Mouse (Mus musculus) olfactory bulb, adult 2 months (tissue): ENCODE measurements at regions not wholly inside any gene's neighbourhood (a gene's known extent, or its start where the extent isn't known, plus 50 kb on each side); places are given as distances from the start of the nearest gene placed in this dataset.

ENCODE experiments used
- H3K27ac ChIP-seq: fragments of 200-500 bp; 2 replicates; pipeline ENCODE4 v1.5.1; 2012; ENCODE audit warnings: low read depth, low read length; ENCODE audit not compliant: insufficient read depth
- H3K4me1 ChIP-seq: fragments of 200-500 bp; 2 replicates; pipeline ENCODE4 v1.6.1; 2012; ENCODE audit warnings: low read length; ENCODE audit not compliant: control insufficient read depth, insufficient read depth
- H3K4me3 ChIP-seq: fragments of 200-500 bp; 2 replicates; pipeline ENCODE4 v1.5.1; 2012; ENCODE audit warnings: mild to moderate bottlenecking, low read depth, low read length, moderate library complexity; ENCODE audit not compliant: insufficient read depth
- CTCF ChIP-seq: fragments of 200-500 bp; IDR thresholded peaks from 2 replicates; pipeline ENCODE4 v1.5.1; 2012; ENCODE audit warnings: low read depth, mild to moderate bottlenecking, low read length, moderate library complexity; ENCODE audit not compliant: insufficient read depth
- POLR2A ChIP-seq: fragments of 200-500 bp; IDR thresholded peaks from 2 replicates; pipeline ENCODE4 v1.6.1; 2012; ENCODE audit warnings: mild to moderate bottlenecking, low read depth, low read length, moderate library complexity; ENCODE audit not compliant: insufficient read depth
- WGBS: fragments of 180-500 bp; shearing (Covaris S2); methylation state at CpG from one replicate; pipeline ENCODE4 v1.1.7; 2018; 5-methylcytosine and 5-hydroxymethylcytosine counted together

DNA sequence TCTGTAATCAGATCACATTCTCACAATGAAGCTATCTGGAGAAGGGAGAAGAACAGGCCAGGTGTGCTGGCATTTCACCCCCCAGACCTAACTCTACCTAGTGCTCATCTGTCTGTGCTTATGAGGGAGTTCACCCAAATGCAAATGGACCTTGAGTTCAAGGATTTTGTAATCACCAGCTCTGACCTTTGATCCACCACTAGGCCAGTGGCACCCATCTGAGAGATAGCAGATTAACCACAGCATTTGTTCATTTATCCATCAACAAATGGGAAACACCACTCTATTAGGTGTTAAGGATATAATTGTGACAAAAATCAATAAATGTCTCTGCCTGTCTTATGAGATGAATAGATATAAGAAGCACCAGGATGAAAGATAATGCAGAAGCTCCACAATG is 255.7 kb upstream of the Plxna2 start:
- TF ChIP-seq CTCF (no peak), POLR2A (no peak)
- no peak overlapping the region for H3K4me3 ChIP-seq
- no peaks in the 10 kb centered on the region for H3K4me1 ChIP-seq
- H3K27ac ChIP-seq = no peak overlapping the region

DNA sequence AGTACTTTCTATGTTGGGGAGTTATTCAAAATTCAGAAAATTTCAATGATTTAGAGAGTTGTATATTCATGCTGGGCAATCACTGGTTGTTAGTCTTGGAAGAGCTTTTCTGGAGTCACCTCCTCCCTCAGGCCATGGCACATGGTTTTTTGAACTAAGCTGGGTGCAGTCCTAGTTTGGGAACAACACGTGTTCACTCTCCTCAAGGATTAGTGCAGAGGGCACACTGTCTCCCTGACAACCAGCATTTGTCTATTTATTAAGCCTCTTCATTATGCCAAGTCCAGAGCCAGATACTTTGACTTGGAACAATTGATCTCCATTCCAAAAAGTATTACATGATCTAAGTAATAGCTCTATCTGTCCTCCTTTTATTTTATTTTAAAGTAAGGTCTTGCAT is 256.7 kb upstream of the Plxna2 start:
- H3K4me3 ChIP-seq = no peak overlapping the region
- no peak overlapping the region for H3K27ac ChIP-seq
- 57% methylated on average over 1 of the region's 1 CpGs for WGBS
- no peaks in the 10 kb centered on the region for H3K4me1 ChIP-seq
- no peak for TF ChIP-seq POLR2A
- TF ChIP-seq CTCF = no peak

DNA sequence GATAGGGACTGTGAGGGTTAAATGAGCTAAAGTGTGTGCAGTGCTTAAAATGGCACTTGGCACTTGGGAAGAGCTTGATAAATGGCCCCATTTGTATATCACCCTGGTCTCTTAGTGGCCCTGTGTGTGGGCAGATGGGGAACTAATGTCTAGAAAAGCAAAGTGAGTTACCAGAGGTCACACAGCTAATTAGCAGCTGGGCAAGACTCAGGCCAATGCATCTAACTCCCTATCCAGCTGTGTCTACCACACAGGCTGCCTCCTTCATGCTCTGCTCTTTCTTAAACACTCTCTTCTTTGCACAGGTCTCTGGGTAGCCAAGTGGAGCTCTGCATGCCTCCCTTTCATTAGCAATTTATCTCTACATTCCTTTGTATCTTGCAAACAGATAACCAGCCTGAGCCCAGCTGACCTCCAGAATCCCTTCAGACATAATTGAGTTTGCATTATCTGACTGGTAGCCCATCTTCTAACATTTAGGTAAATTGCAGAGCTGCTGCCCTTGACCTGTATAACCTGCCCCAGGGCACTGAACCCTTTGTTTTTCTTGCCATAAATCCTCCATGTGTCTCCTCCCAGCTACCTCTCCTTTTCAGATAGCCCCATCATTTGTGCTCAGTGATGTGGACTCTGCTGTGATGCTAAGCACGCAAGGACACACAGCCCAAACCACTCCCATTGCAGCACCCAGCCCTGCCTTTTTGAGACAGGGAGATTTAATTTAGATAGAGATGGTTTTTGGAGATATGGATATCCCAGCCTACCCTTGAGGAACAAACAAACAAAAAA is 263.5 kb upstream of the Plxna2 start:
- Histone ChIP-seq H3K4me1 (no peaks in the 10 kb centered on the region), H3K4me3 (no peak overlapping the region)

DNA sequence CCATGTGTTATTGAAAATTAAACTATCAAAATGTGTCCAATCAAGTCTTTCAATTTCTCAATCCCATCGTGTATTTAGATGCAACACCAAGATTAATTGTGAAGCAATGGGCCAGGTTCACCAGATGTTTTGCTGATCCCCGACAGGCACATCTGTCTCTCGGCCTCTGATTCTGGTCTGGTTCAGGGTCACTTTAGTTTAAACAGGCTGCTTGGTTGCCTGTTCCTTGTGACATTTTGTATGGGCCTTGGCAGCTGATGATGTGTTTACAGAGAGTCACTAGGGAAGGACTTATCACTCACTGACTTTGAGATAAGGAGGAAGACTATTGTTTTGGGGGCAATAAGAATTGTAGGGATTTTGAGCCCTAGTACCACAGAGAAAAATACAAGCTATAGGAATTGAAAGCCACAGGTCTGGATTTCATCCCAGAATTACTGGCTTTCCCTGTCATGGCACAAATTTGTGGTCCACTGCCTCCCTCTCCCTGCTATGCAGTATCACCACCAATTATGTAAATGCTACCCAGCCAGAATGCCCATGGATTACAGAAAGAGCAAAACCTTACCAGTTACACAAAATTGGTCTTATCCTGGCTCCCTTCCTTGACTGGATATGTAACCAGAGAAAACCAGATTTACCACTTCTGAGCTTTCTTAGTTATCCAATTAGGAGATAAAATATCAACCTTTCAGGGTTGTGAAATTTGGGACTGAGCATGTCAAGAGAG is 272.5 kb upstream of the Plxna2 start:
- 90% methylated on average over 3 of the region's 3 CpGs for WGBS
- Histone ChIP-seq H3K4me1 (no peaks in the 10 kb centered on the region), H3K4me3 (no peak overlapping the region), H3K27ac (no peak overlapping the region)
- TF ChIP-seq POLR2A (no peak), CTCF (no peak)

More for the DNA sequence above, 263.5 kb upstream of the Plxna2 start:
- TF ChIP-seq CTCF (no peak), POLR2A (no peak)
- WGBS = 100% methylated on average over 1 of the region's 1 CpGs
- H3K27ac ChIP-seq = no peak overlapping the region

DNA sequence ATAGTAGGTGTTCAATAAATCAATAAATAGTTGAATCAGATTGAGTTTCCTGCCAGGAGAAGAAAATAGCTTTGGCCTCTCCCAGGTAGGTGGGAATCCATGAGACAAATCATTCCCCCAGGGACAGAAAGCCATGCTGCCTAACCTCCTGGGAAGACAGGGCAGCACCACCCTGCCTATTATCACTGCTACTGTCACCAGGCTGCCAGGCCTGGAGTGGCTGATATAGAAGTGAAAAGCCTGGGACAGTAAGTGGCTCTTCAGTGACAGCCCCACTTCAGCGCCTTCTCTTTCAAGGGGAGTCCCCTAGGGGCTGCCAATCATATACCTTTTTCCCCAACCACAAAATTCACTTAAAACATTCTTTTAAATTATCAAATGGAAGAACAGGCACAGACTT is 275.4 kb upstream of the Plxna2 start:
- WGBS = 100% methylated on average over 1 of the region's 1 CpGs
- Histone ChIP-seq H3K4me1 (no peaks in the 10 kb centered on the region), H3K27ac (no peak overlapping the region), H3K4me3 (no peak overlapping the region)
- TF ChIP-seq POLR2A (no peak), CTCF (no peak)

DNA sequence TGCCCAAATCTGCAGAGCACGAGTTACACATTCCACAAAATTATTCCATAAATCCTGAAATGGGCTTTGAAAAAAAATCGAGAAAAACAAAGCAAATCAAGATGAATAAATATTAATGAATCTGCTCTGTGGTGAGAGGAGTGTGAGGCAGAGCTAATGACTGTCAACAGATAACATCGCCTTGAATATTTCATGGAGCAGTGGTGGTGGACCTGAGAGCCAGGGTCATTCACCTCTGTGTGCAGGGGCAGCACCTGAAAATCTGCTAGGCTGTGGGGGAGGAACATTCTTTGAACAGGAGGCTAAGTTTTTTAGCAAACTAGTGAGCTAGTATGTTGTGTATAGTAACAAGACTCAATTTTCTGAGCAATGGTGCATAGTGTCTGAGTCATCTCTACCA is 276.3 kb upstream of the Plxna2 start:
- Histone ChIP-seq H3K27ac (no peak overlapping the region), H3K4me1 (no peaks in the 10 kb centered on the region), H3K4me3 (no peak overlapping the region)
- no peak for TF ChIP-seq CTCF
- no peak for TF ChIP-seq POLR2A
- 63% methylated on average over 3 of the region's 3 CpGs for WGBS

DNA sequence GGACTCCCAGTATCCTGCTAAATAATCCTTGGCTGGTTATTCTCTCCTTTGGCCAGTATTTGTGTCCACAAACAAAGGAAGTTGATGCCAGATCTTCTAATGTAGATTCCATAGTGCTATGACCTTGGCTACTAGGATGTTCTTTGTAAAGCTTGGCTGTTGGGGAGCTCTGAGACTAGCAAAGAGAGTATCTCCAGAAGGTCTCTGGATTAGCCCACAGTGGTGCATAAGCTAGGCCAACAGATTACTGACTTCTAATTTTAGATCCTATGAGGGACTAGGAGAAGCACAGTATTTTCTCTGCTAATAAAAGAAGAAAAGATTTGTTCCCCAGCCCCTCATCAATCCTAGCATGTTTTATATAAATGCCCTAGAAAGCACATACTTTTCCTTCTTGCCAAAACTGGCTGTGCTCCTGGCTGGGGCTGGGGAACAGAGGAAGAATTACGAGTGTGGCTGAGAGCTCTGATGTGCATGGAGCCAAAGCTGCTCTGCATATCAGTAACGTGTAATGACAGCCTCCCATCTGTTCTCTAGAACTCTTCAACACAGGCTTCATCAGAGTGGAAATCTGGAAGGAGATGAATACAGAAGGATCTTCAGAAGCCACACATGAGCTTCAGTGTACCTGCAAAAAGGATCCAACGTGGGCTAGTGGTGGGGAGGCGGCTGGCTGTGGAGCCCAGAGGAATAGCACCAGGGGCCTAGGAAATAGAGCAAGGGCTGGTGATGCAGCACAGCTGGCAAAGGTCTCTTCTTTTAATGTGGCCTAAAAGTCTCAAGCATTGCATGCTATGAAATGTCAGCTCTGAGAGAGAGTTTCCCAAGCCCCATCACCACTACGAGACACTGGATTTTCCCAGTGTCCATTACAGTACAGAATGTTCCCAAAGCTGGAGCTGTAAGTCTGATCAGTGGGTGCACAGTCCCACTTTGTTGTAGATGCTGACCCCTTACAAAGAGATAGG is 283.0 kb upstream of the Plxna2 start:
- no peak overlapping the region for H3K27ac ChIP-seq
- H3K4me3 ChIP-seq = no peak overlapping the region
- WGBS = 78% methylated on average over 5 of the region's 5 CpGs
- TF ChIP-seq POLR2A = no peak
- no peak for TF ChIP-seq CTCF
- H3K4me1 ChIP-seq = no peaks in the 10 kb centered on the region

DNA sequence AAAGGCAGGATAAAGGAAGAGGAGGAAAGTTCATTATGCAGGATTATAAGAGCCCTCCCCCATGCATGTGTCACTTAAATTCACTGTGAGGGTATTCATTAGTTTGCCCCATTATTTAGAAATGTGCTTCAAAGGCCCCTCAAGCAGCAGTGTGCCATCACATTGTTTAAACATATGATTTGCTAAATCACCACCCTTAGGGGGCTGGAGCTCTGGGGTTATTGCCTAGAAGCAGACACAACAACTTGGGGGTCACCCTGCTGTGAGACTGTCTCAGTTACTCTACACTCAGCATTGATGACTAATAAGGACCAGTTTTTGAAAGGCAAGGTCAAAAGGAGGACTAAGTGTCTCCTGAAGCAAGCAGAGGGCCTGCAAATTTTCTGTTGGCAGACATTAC is 285.4 kb upstream of the Plxna2 start:
- Histone ChIP-seq H3K4me1 (no peaks in the 10 kb centered on the region), H3K4me3 (no peak overlapping the region), H3K27ac (no peak overlapping the region)
- TF ChIP-seq CTCF = no peak
- TF ChIP-seq POLR2A = no peak
